Mouse (Mus musculus): ENCODE measurements at regions not wholly inside any gene's neighbourhood (a gene's known extent, or its start where the extent isn't known, plus 50 kb on each side); places are given as distances from the start of the nearest gene placed in this dataset.

GRCm38 (mm10) chr12:71370091-71370490 lies 60.4 kb downstream of the Dact1 start:
- intact Hi-C loops (cut with DNase I; ENCODE audit: low total_unique reads): no loop called here
- no peak for DNase-seq

- intact Hi-C loops (cut with DNase I; ENCODE audit: low total_unique reads): no loop called here
- DNase-seq: no peak
Observed at GRCm38 (mm10) chr12:71371948-71372347, 62.3 kb downstream of the Dact1 start.

- intact Hi-C loops (cut with DNase I; ENCODE audit: low total_unique reads): no loop called here
- DNase-seq: no peak
Observed at GRCm38 (mm10) chr12:71373633-71374032, 63.9 kb downstream of the Dact1 start.

- no peak for DNase-seq
- intact Hi-C loops (cut with DNase I; ENCODE audit: low total_unique reads): no loop called here
Observed at GRCm38 (mm10) chr12:71376446-71376845, 66.8 kb downstream of the Dact1 start.

GRCm38 (mm10) chr12:71376966-71377365 lies 67.3 kb downstream of the Dact1 start:
- peak; percentile 23 for DNase-seq
- intact Hi-C loops (cut with DNase I; ENCODE audit: low total_unique reads): no loop called here

- no peak for DNase-seq
- intact Hi-C loops (cut with DNase I; ENCODE audit: low total_unique reads): no loop called here
Observed at GRCm38 (mm10) chr12:71379626-71380423, 70.1 kb downstream of the Dact1 start.

GRCm38 (mm10) chr12:71380424-71380761 lies 70.7 kb downstream of the Dact1 start:
- intact Hi-C loops (cut with DNase I; ENCODE audit: low total_unique reads): no loop called here
- DNase-seq: no peak

GRCm38 (mm10) chr12:71386251-71386650 lies 76.6 kb downstream of the Dact1 start:
- no peak for DNase-seq
- intact Hi-C loops (cut with DNase I; ENCODE audit: low total_unique reads): no loop called here

- intact Hi-C loops (cut with DNase I; ENCODE audit: low total_unique reads): no loop called here
- no peak for DNase-seq
Observed at GRCm38 (mm10) chr12:71391481-71391880, 81.8 kb downstream of the Dact1 start.

GRCm38 (mm10) chr12:71393752-71394151 lies 84.1 kb downstream of the Dact1 start:
- intact Hi-C loops (cut with DNase I; ENCODE audit: low total_unique reads): no loop called here
- no peak for DNase-seq

GRCm38 (mm10) chr12:71397456-71397855 lies 87.8 kb downstream of the Dact1 start:
- intact Hi-C loops (cut with DNase I; ENCODE audit: low total_unique reads): no loop called here
- DNase-seq: no peak

GRCm38 (mm10) chr12:71398701-71399100 lies 89.0 kb downstream of the Dact1 start:
- no peak for DNase-seq
- intact Hi-C loops (cut with DNase I; ENCODE audit: low total_unique reads): no loop called here

- intact Hi-C loops (cut with DNase I; ENCODE audit: low total_unique reads): no loop called here
- DNase-seq: no peak
Observed at GRCm38 (mm10) chr12:71400201-71400600, 90.5 kb downstream of the Dact1 start.

GRCm38 (mm10) chr12:71401621-71402416 lies 92.1 kb downstream of the Dact1 start:
- intact Hi-C loops (cut with DNase I; ENCODE audit: low total_unique reads): no loop called here
- no peak for DNase-seq

GRCm38 (mm10) chr12:71407294-71407693 lies 97.6 kb downstream of the Dact1 start:
- no peak for DNase-seq
- intact Hi-C loops (cut with DNase I; ENCODE audit: low total_unique reads): no loop called here

- intact Hi-C loops (cut with DNase I; ENCODE audit: low total_unique reads): no loop called here
- DNase-seq: no peak
Observed at GRCm38 (mm10) chr12:71408396-71409050, 98.8 kb downstream of the Dact1 start.

- intact Hi-C loops (cut with DNase I; ENCODE audit: low total_unique reads): loop anchor here (2.0 kb wide), 1 partner anchor 72 kb away; no protein-coding TSS in a partner anchor
- no peak for DNase-seq
Observed at GRCm38 (mm10) chr12:71412331-71412730, 102.6 kb downstream of the Dact1 start.

GRCm38 (mm10) chr12:71416968-71417367 lies 107.3 kb downstream of the Dact1 start:
- DNase-seq: no peak
- intact Hi-C loops (cut with DNase I; ENCODE audit: low total_unique reads): no loop called here

- DNase-seq: peak; percentile 19
Observed at GRCm38 (mm10) chr12:71418186-71418585, 108.5 kb downstream of the Dact1 start.

GRCm38 (mm10) chr12:71419161-71419560 lies 109.5 kb downstream of the Dact1 start:
- no peak for DNase-seq
- intact Hi-C loops (cut with DNase I; ENCODE audit: low total_unique reads): no loop called here

More at GRCm38 (mm10) chr12:71418186-71418585, 108.5 kb downstream of the Dact1 start:
- intact Hi-C loops (cut with DNase I; ENCODE audit: low total_unique reads): no loop called here

All from gastrocnemius, postnatal 14 days (tissue).